Mouse (Mus musculus) kidney, embryonic 14.5 days (tissue): ENCODE data around the gene Rnf20. TPM values are rescaled to one million over a fixed set of nuclear protein-coding genes. Genes with fewer than 3 reads are reported as not detected.
"Not testable (repeated sequence)": the region's sequence is repeated elsewhere in the genome, so short reads cannot be mapped to it uniquely, and the experiment has no call there.

ENCODE experiments used
- ATAC-seq: fragments of 200-750 bp; cut with Nextera tagmentation; 2 replicates; pipeline ENCODE4 v1.8.0; 2017; ENCODE audit warnings: moderate number of reproducible peaks, mild to moderate bottlenecking, moderate TSS enrichment, moderate library complexity; ENCODE audit not compliant: low FRiP score, low TSS enrichment
- H3K27ac ChIP-seq: fragments of 300-500 bp; sonication (generic); 2 replicates; pipeline ENCODE4 v1.5.1; 2014; ENCODE audit warnings: low read depth, mild to moderate bottlenecking, low read length, moderate library complexity, mixed read lengths
- H3K27me3 ChIP-seq: fragments of 300-500 bp; sonication (generic); 2 replicates; pipeline ENCODE4 v1.6.1; 2014; ENCODE audit warnings: mild to moderate bottlenecking, low read length; ENCODE audit not compliant: control insufficient read depth, insufficient read depth
- H3K36me3 ChIP-seq: fragments of 300-500 bp; sonication (generic); 2 replicates; pipeline ENCODE4 v1.6.1; 2014; ENCODE audit warnings: low read length, mixed read lengths; ENCODE audit not compliant: control insufficient read depth, insufficient read depth
- H3K4me1 ChIP-seq: fragments of 300-500 bp; sonication (generic); 2 replicates; pipeline ENCODE4 v1.6.1; 2014; ENCODE audit warnings: low read length, mixed read lengths; ENCODE audit not compliant: control insufficient read depth, insufficient read depth
- H3K4me2 ChIP-seq: fragments of 300-500 bp; sonication (generic); replicated peaks from 2 replicates; pipeline ENCODE4 v1.6.1; 2014; ENCODE audit warnings: low read depth, mild to moderate bottlenecking, low read length
- H3K4me3 ChIP-seq: fragments of 300-500 bp; sonication (generic); 2 replicates; pipeline ENCODE4 v1.5.1; 2014; ENCODE audit warnings: mild to moderate bottlenecking, low read length
- H3K9ac ChIP-seq: fragments of 300-500 bp; sonication (generic); 2 replicates; pipeline ENCODE4 v1.6.1; 2014; ENCODE audit warnings: low read depth, mild to moderate bottlenecking, low read length, moderate library complexity
- H3K9me3 ChIP-seq: fragments of 300-500 bp; sonication (generic); 2 replicates; pipeline ENCODE4 v1.6.1; 2016; ENCODE audit warnings: low read length; ENCODE audit not compliant: control insufficient read depth
- WGBS: fragments of 180-500 bp; shearing (Covaris S2); extraction: QIAGEN DNeasy Blood & Tissue Kit; methylation state at CpG from one replicate; pipeline ENCODE4 v1.1.7; 2014; 5-methylcytosine and 5-hydroxymethylcytosine counted together
- polyA plus RNA-seq: library from polyadenylated mRNA; unstranded; fragments of >200 nt; fragmentation: Nextera tagmentation; extraction: Ambion mirVana; gene quantifications from 2 replicates; pipeline ENCODE4 v1.2.1, GENCODE M21; 2014

Rnf20 gene
- polyA plus RNA-seq, 1 experiment from 2014 or later: 61.1 TPM

DNA sequence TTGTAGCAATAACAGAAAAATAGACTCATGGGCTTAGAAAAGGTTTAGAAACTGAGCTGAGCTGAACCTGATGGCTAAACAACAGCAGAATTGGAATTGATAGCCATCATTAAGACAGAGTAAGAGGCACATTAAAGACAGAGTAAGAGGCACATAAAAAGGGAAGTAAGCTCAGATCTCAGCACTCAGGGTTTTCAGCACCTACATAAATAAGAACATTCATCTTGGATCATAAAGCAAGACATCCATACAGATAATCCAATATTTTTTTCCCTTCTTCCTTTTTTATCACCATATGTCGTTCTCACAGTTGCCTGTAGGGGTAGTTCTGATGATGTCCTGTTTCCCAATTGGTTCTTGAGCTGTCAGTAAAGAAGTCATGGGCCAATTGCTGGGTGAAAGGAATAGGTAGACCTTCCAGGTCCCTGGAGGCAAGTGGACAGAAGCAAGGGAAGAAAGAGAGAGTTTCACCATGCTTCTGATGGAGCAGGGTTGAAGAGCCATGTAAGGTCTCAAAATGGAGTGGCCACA lies 27.7 kb upstream of the Rnf20 start:
- Histone ChIP-seq H3K4me2 (no peak overlapping the region), H3K4me1 (no peaks in the 10 kb centered on the region), H3K4me3 (no peak overlapping the region), H3K36me3 (no peaks in the 10 kb centered on the region), H3K9ac (no peak overlapping the region), H3K27ac (no peak overlapping the region), H3K9me3 (no peaks in the 10 kb centered on the region), H3K27me3 (no peaks in the 10 kb centered on the region)
- WGBS: 65% methylated on average over 1 of the region's 1 CpGs
- ATAC-seq: no peak

GRCm38 (mm10) chr4:49604616-49605015 lies 27.2 kb upstream of the Rnf20 start:
- no peak overlapping the region for H3K9ac ChIP-seq
- no peaks in the 10 kb centered on the region for H3K4me1 ChIP-seq
- 93% methylated on average over 5 of the region's 5 CpGs for WGBS
- H3K4me3 ChIP-seq: no peak overlapping the region
- no peak for ATAC-seq
- no peak overlapping the region for H3K27ac ChIP-seq
- no peak overlapping the region for H3K4me2 ChIP-seq
- H3K27me3 ChIP-seq: no peaks in the 10 kb centered on the region
- H3K36me3 ChIP-seq: no peaks in the 10 kb centered on the region
- no peaks in the 10 kb centered on the region for H3K9me3 ChIP-seq

GRCm38 (mm10) chr4:49605459-49605858 lies 26.3 kb upstream of the Rnf20 start:
- Histone ChIP-seq H3K4me2 (no peak overlapping the region), H3K27me3 (no peaks in the 10 kb centered on the region), H3K9ac (no peak overlapping the region), H3K27ac (no peak overlapping the region), H3K4me1 (no peaks in the 10 kb centered on the region), H3K36me3 (no peaks in the 10 kb centered on the region), H3K9me3 (no peaks in the 10 kb centered on the region), H3K4me3 (no peak overlapping the region)
- ATAC-seq: no peak
- 88% methylated on average over 1 of the region's 1 CpGs for WGBS

DNA sequence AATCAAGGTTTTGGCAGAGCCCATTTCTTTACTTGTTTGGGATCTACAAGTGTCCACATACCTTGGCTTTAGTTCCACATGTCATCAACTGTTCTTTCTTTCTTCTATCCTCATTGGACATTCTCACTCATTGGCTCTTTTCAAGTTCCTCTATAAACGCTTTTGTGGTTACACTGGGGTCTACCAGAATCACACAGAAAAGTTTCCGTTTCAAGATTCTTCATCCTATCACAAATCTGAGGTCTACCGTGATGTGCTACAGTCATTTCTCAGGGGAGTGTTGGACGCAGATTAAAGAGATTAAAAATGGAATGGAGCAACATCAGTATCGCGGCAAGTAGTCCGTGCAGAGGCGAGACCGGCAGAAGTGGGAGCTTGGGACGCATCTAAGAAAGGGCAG lies 14.9 kb upstream of the Rnf20 start:
- H3K4me1 ChIP-seq: no peaks in the 10 kb centered on the region
- no peak for ATAC-seq

GRCm38 (mm10) chr4:49619861-49620260 lies 11.9 kb upstream of the Rnf20 start:
- 88% methylated on average over 7 of the region's 7 CpGs for WGBS
- H3K27me3 ChIP-seq, H3K27ac ChIP-seq, H3K4me1 ChIP-seq, H3K4me2 ChIP-seq, H3K4me3 ChIP-seq, ATAC-seq, H3K9me3 ChIP-seq, H3K36me3 ChIP-seq, H3K9ac ChIP-seq: not testable (repeated sequence)

More for the DNA sequence above, 14.9 kb upstream of the Rnf20 start:
- H3K4me2 ChIP-seq: no peak overlapping the region
- H3K9ac ChIP-seq: no peak overlapping the region
- no peak overlapping the region for H3K27ac ChIP-seq
- H3K27me3 ChIP-seq: no peaks in the 10 kb centered on the region
- H3K4me3 ChIP-seq: no peak overlapping the region
- no peaks in the 10 kb centered on the region for H3K9me3 ChIP-seq
- no peaks in the 10 kb centered on the region for H3K36me3 ChIP-seq
- 93% methylated on average over 10 of the region's 10 CpGs for WGBS

- no peaks in the 10 kb centered on the region for H3K9me3 ChIP-seq
- no peak overlapping the region for H3K9ac ChIP-seq
- H3K4me2 ChIP-seq: no peak overlapping the region
- H3K4me3 ChIP-seq: no peak overlapping the region
- WGBS: 61% methylated on average over 2 of the region's 2 CpGs
- H3K36me3 ChIP-seq: no peaks in the 10 kb centered on the region
- H3K27ac ChIP-seq: no peak overlapping the region
- no peaks in the 10 kb centered on the region for H3K4me1 ChIP-seq
- no peaks in the 10 kb centered on the region for H3K27me3 ChIP-seq
- ATAC-seq: no peak
Measured at GRCm38 (mm10) chr4:49622272-49622671, 9.5 kb upstream of the Rnf20 start.

GRCm38 (mm10) chr4:49623916-49624315 lies 7.9 kb upstream of the Rnf20 start:
- no peak overlapping the region for H3K27ac ChIP-seq
- no peaks in the 10 kb centered on the region for H3K36me3 ChIP-seq
- no peak overlapping the region for H3K4me3 ChIP-seq
- 81% methylated on average over 4 of the region's 4 CpGs for WGBS
- H3K4me2 ChIP-seq: no peak overlapping the region
- no peak for ATAC-seq
- H3K27me3 ChIP-seq: no peaks in the 10 kb centered on the region
- H3K4me1 ChIP-seq: no peaks in the 10 kb centered on the region
- no peaks in the 10 kb centered on the region for H3K9me3 ChIP-seq
- H3K9ac ChIP-seq: no peak overlapping the region

- not testable (repeated sequence) for H3K27ac ChIP-seq, H3K4me1 ChIP-seq, H3K4me2 ChIP-seq, H3K36me3 ChIP-seq, H3K27me3 ChIP-seq, H3K4me3 ChIP-seq, H3K9me3 ChIP-seq, ATAC-seq, H3K9ac ChIP-seq
- 90% methylated on average over 4 of the region's 4 CpGs for WGBS
Measured at GRCm38 (mm10) chr4:49624969-49625368, 6.8 kb upstream of the Rnf20 start.

DNA sequence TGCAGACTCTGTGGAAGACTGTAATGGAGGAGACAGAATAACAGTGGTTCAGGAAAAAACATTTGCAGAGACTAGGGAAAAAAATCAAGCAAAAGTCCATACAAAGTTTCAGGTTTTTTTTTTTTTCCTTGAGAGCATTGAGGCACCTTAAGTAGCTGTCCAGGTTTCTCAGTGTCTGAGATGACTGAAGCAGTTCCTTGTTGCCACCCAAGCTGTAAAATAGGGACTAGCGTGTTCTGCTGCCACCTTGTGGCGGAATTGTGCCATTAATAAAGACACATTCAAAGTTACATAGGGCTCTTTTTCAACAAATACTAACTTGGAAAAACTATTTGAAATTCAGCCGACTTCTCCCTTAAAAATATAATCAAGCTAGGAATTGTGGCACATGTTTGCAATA lies 4.8 kb upstream of the Rnf20 start:
- Histone ChIP-seq H3K4me1 (no peaks in the 10 kb centered on the region), H3K9ac (no peak overlapping the region), H3K36me3 (no peaks in the 10 kb centered on the region), H3K4me2 (no peak overlapping the region), H3K27me3 (no peaks in the 10 kb centered on the region), H3K4me3 (no peak overlapping the region), H3K9me3 (no peaks in the 10 kb centered on the region), H3K27ac (no peak overlapping the region)
- ATAC-seq: no peak
- 0% methylated on average over 3 of the region's 3 CpGs for WGBS
